Mouse (Mus musculus) brain, embryonic 14.5 days (tissue): ENCODE measurements around the gene Ak1.

Source experiments
- CTCF ChIP-seq: fragments of 200-500 bp; IDR thresholded peaks from 2 replicates; pipeline ENCODE4 v1.5.1; 2012; ENCODE audit warnings: inconsistent platforms, mild to moderate bottlenecking, moderate library complexity, borderline replicate concordance; ENCODE audit not compliant: insufficient read depth, insufficient read length; ENCODE audit errors: extremely low read depth
- POLR2A ChIP-seq: fragments of 200-500 bp; IDR thresholded peaks from 2 replicates; pipeline ENCODE4 v1.6.1; 2012; ENCODE audit warnings: mild to moderate bottlenecking, inconsistent platforms, borderline replicate concordance; ENCODE audit not compliant: poor library complexity, insufficient read depth, insufficient read length, severe bottlenecking; ENCODE audit errors: extremely low read depth

- TF ChIP-seq CTCF = no peak
- no peak for TF ChIP-seq POLR2A
Observed at GRCm38 (mm10) chr2:32627266-32628043, 5.9 kb downstream of the Ak1 start.
